In genomic region chr7:45924429-45924816, GRCm38 (mm10) we compare ENCODE assay signal across 8 mouse cellular contexts. TPM values are rescaled to one million over a fixed set of nuclear protein-coding genes. Genes with fewer than 3 reads are reported as not detected.
DNase-seq lines count a peak whose midpoint lies in the region; ATAC-seq lines count a peak whose summit lies in the region.

No protein-coding gene starts in this region.

- H3K4me3 ChIP-seq in hindbrain, embryonic 15.5 days: peak overlapping the region; percentile 51
- H3K4me3 ChIP-seq in liver, embryonic 15.5 days (replicated peaks): peak overlapping the region; percentile 60
- H3K4me3 ChIP-seq in neural tube, embryonic 13.5 days: peak overlapping the region; percentile 44

- no peaks in the 10 kb centered on the region for H3K9me3 ChIP-seq in hindbrain, embryonic 15.5 days
- no peaks in the 10 kb centered on the region for H3K9me3 ChIP-seq in liver, embryonic 15.5 days (replicated peaks)
- H3K9me3 ChIP-seq in neural tube, embryonic 13.5 days: no peaks in the 10 kb centered on the region

- H3K27ac ChIP-seq in hindbrain, embryonic 15.5 days (replicated peaks): no peak overlapping the region; the same call in 1 of the 2 replicates
- peak overlapping the region; percentile 87 for H3K27ac ChIP-seq in liver, embryonic 15.5 days (replicated peaks)
- no peak overlapping the region for H3K27ac ChIP-seq in neural tube, embryonic 13.5 days (replicated peaks)

- WGBS in hindbrain, embryonic 15.5 days: 15% methylated on average over 14 of the region's 14 CpGs
- 8% methylated on average over 14 of the region's 14 CpGs for WGBS in liver, embryonic 15.5 days (ENCODE audit: insufficient replicate concordance)
- 15% methylated on average over 14 of the region's 14 CpGs for WGBS in neural tube, embryonic 13.5 days

- peak overlapping the region; percentile 89 for H3K4me2 ChIP-seq in hindbrain, embryonic 15.5 days
- peak overlapping the region; percentile 72 for H3K4me2 ChIP-seq in liver, embryonic 15.5 days
- peak overlapping the region; percentile 54 for H3K4me2 ChIP-seq in neural tube, embryonic 13.5 days

- ATAC-seq in hindbrain, embryonic 15.5 days (ENCODE audit: low FRiP score, low read depth): no peak
- no peak for ATAC-seq in liver, embryonic 15.5 days (ENCODE audit: insufficient read depth)
- no peak for ATAC-seq in neural tube, embryonic 13.5 days (ENCODE audit: low read depth)

- peak; percentile 51 for DNase-seq in embryo, embryonic 10.5 days (ENCODE audit: low spot score)
- DNase-seq in embryo, embryonic 10 days (ENCODE audit: low spot score): no peak
- DNase-seq in embryo, embryonic 9.5 days (ENCODE audit: extremely low spot score): peak; percentile 61
- DNase-seq in c-Kit-positive CD71-positive TER-119-positive erythroid progenitor cells, embryonic 14.5 days (ENCODE audit: low spot score): no peak
- no peak for DNase-seq in layer of hippocampus, postnatal 14 days (ENCODE audit: low spot score in 2 of 2)

- H3K4me1 ChIP-seq in hindbrain, embryonic 15.5 days (replicated peaks): peaks cover 21% of the 10 kb centered on the region
- H3K4me1 ChIP-seq in liver, embryonic 15.5 days (replicated peaks): peaks cover 54% of the 10 kb centered on the region
- H3K4me1 ChIP-seq in neural tube, embryonic 13.5 days (replicated peaks): peaks cover 15% of the 10 kb centered on the region

- no peak overlapping the region for H3K9ac ChIP-seq in hindbrain, embryonic 15.5 days
- H3K9ac ChIP-seq in liver, embryonic 15.5 days: peak overlapping the region; percentile 28; the same call in 1 of the 2 replicates
- peak overlapping the region; percentile 43; the same call in 1 of the 2 replicates for H3K9ac ChIP-seq in neural tube, embryonic 13.5 days

- H3K36me3 ChIP-seq in hindbrain, embryonic 15.5 days: no peaks in the 10 kb centered on the region
- no peaks in the 10 kb centered on the region for H3K36me3 ChIP-seq in liver, embryonic 15.5 days (replicated peaks)
- H3K36me3 ChIP-seq in neural tube, embryonic 13.5 days: no peaks in the 10 kb centered on the region

- H3K27me3 ChIP-seq in hindbrain, embryonic 15.5 days: peaks cover 2% of the 10 kb centered on the region; the same call in 1 of the 2 replicates
- no peaks in the 10 kb centered on the region; the same call in 1 of the 2 replicates for H3K27me3 ChIP-seq in liver, embryonic 15.5 days
- H3K27me3 ChIP-seq in neural tube, embryonic 13.5 days: peaks cover 22% of the 10 kb centered on the region

RNA-seq across cellular contexts. Expression of gene Ccdc114, which starts 0.6 kb away (rescaled TPM):
- polyA plus RNA-seq in hindbrain, embryonic 15.5 days (2015; fragmentation: Nextera tagmentation; extraction: Ambion mirVana): 6.6 and 8.5 TPM in 2 replicates
- 0.91 and 1.2 TPM in 2 replicates for polyA plus RNA-seq in liver, embryonic 15.5 days (2015; fragmentation: Nextera tagmentation; extraction: Ambion mirVana)
- polyA plus RNA-seq in neural tube, embryonic 13.5 days (2015; fragmentation: Nextera tagmentation; extraction: Ambion mirVana): 3.4 and 3.8 TPM in 2 replicates
- total RNA-seq in layer of hippocampus, postnatal 14 days (2021): 1 to 10 TPM; 2.1 to 6.2 TPM

RNA-seq across cellular contexts. Expression of gene Emp3, which starts 3.2 kb away (rescaled TPM):
- 34.1 and 43.6 TPM in 2 replicates for polyA plus RNA-seq in hindbrain, embryonic 15.5 days (2015; fragmentation: Nextera tagmentation; extraction: Ambion mirVana)
- 59.9 and 65.0 TPM in 2 replicates for polyA plus RNA-seq in liver, embryonic 15.5 days (2015; fragmentation: Nextera tagmentation; extraction: Ambion mirVana)
- polyA plus RNA-seq in neural tube, embryonic 13.5 days (2015; fragmentation: Nextera tagmentation; extraction: Ambion mirVana): 47.4 and 51.6 TPM in 2 replicates
- 1 to 10 TPM; 1.8 to 2.6 TPM for total RNA-seq in layer of hippocampus, postnatal 14 days (2021)

RNA-seq across cellular contexts. Expression of gene Tmem143, which starts 27.7 kb away (rescaled TPM):
- polyA plus RNA-seq in hindbrain, embryonic 15.5 days (2015; fragmentation: Nextera tagmentation; extraction: Ambion mirVana): 6.7 and 8.5 TPM in 2 replicates
- polyA plus RNA-seq in liver, embryonic 15.5 days (2015; fragmentation: Nextera tagmentation; extraction: Ambion mirVana): 3.6 and 4.0 TPM in 2 replicates
- 4.7 and 5.1 TPM in 2 replicates for polyA plus RNA-seq in neural tube, embryonic 13.5 days (2015; fragmentation: Nextera tagmentation; extraction: Ambion mirVana)
- total RNA-seq in layer of hippocampus, postnatal 14 days (2021): 10 to 100 TPM; 20.8 to 25.6 TPM

RNA-seq across cellular contexts. Expression of gene Syngr4, which starts 27.9 kb away (rescaled TPM):
- polyA plus RNA-seq in hindbrain, embryonic 15.5 days (2015; fragmentation: Nextera tagmentation; extraction: Ambion mirVana): 0.34 TPM in 1 of 2 replicates, not detected in the other
- polyA plus RNA-seq in liver, embryonic 15.5 days (2015; fragmentation: Nextera tagmentation; extraction: Ambion mirVana): 0.94 and 1.3 TPM in 2 replicates
- polyA plus RNA-seq in neural tube, embryonic 13.5 days (2015; fragmentation: Nextera tagmentation; extraction: Ambion mirVana): not detected in 2 replicates
- total RNA-seq in layer of hippocampus, postnatal 14 days (2021): not detected

RNA-seq across cellular contexts. Expression of gene Grin2d, which starts 46.2 kb away (rescaled TPM):
- 3.4 and 4.3 TPM in 2 replicates for polyA plus RNA-seq in hindbrain, embryonic 15.5 days (2015; fragmentation: Nextera tagmentation; extraction: Ambion mirVana)
- 0.05 TPM in 2 replicates for polyA plus RNA-seq in liver, embryonic 15.5 days (2015; fragmentation: Nextera tagmentation; extraction: Ambion mirVana)
- 1.6 and 2.1 TPM in 2 replicates for polyA plus RNA-seq in neural tube, embryonic 13.5 days (2015; fragmentation: Nextera tagmentation; extraction: Ambion mirVana)
- total RNA-seq in layer of hippocampus, postnatal 14 days (2021): 10 to 100 TPM; 19.7 to 20.4 TPM

Comparison
In these comparisons a context has a peak if more than half of its experiments do, and no peak if none do; other contexts are left out.
1. DNase-seq: peak in embryo, embryonic 10.5 days (single experiment) and embryo, embryonic 9.5 days (single experiment); none in embryo, embryonic 10 days (single experiment), c-Kit-positive CD71-positive TER-119-positive erythroid progenitor cells, embryonic 14.5 days (single experiment) and layer of hippocampus, postnatal 14 days (0 of 2).
2. Peak in every context shown above with its lines, with median percentiles within 50 percentile points of each other: H3K4me2 ChIP-seq and H3K4me3 ChIP-seq.